Comparison of ENCODE assay signal across 8 mouse cellular contexts in the genomic region with DNA sequence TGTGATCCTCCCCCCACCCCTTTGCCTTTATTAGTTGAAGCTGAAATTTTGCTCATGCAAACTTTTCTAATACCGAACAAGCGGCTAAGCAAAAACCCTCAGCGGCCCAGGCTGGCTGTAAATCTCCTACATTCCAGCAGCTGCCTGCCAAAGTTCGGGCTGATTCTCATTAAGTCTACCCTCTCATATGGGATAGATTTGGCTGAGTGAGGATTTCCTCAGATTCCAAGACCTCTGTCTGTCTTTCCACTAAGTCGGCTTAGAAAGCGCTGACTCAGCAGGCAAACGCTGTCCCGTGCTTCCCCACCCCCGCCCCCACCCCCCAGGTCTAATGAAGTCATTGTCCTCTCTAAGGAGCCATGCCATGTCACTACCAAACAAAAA. TPM values are rescaled to one million over a fixed set of nuclear protein-coding genes. Genes with fewer than 3 reads are reported as not detected.
DNase-seq lines count a peak whose midpoint lies in the region.

No protein-coding gene starts in this region.

- DNase-seq in heart, adult 11 months, result peak; percentile 78
- DNase-seq in heart, postnatal 25 days (ENCODE audit: low spot score), result no peak
- DNase-seq in ZHBTc4 (ENCODE audit: low read depth, low spot score), result peak; percentile 81
- peak; percentile 28 to 47 for DNase-seq in gastrocnemius, postnatal 36 days
- DNase-seq in kidney, postnatal 36 days, result peak; percentile 49 to 51
- DNase-seq in yolk sac, embryonic 10.5 days (ENCODE audit: low spot score), result peak; percentile 85
- no peak for DNase-seq in spleen, adult 18-20 months
- no peak for DNase-seq in urinary bladder, postnatal 25 days (ENCODE audit: low spot score)

- intact Hi-C loops in heart, postnatal 25 days (cut with DNase I), result loop anchor here (5.0 kb wide), 1 partner anchor 245 kb away; no protein-coding TSS in a partner anchor
- intact Hi-C loops in gastrocnemius, postnatal 36 days (cut with DNase I), result no loop called here

RNA-seq across cellular contexts. Expression of a gene that starts 55.2 kb away (rescaled TPM):
- 10 to 100 TPM; 46.0 to 51.8 TPM for total RNA-seq in heart, postnatal 25 days (2021)
- 100 to 1,000 TPM; 192 to 226 TPM for total RNA-seq in gastrocnemius, postnatal 36 days (2021)

Comparison
In these comparisons a context has a peak if more than half of its experiments do, and no peak if none do; other contexts are left out.
1. DNase-seq: peak in heart, adult 11 months (single experiment), ZHBTc4 (single experiment), gastrocnemius, postnatal 36 days (2 of 2), kidney, postnatal 36 days (2 of 2) and yolk sac, embryonic 10.5 days (single experiment); none in heart, postnatal 25 days (single experiment), spleen, adult 18-20 months (0 of 2) and urinary bladder, postnatal 25 days (single experiment).